Mouse (Mus musculus): ENCODE data around the gene Nckap5. TPM values are rescaled to one million over a fixed set of nuclear protein-coding genes. Genes with fewer than 3 reads are reported as not detected.

The Nckap5 gene
- total RNA-seq, 2 experiments from 2014 or later: not detected

GRCm38 (mm10) chr1:125870056-125870455 is 960.5 kb downstream of the Nckap5 start:
- ATAC-seq (replicated peaks; ENCODE audit: low FRiP score, low TSS enrichment, poor library complexity, severe bottlenecking): no peak
